Mouse (Mus musculus) small intestine, adult 2 months (tissue): Measurements from ENCODE around the gene Gla.

Experiments
- CTCF ChIP-seq: fragments of 200-500 bp; IDR thresholded peaks from 2 replicates; pipeline ENCODE4 v1.5.1; 2012; ENCODE audit warnings: low read depth, mild to moderate bottlenecking, control low read depth, inconsistent platforms, low read length, moderate library complexity, mixed read lengths; ENCODE audit not compliant: insufficient replicate concordance, insufficient read length; ENCODE audit errors: extremely low read depth
- POLR2A ChIP-seq: fragments of 200-500 bp; IDR thresholded peaks from 2 replicates; pipeline ENCODE4 v1.6.1; 2012; ENCODE audit warnings: low read depth, mild to moderate bottlenecking, control low read depth, inconsistent platforms, low read length, moderate library complexity

DNA sequence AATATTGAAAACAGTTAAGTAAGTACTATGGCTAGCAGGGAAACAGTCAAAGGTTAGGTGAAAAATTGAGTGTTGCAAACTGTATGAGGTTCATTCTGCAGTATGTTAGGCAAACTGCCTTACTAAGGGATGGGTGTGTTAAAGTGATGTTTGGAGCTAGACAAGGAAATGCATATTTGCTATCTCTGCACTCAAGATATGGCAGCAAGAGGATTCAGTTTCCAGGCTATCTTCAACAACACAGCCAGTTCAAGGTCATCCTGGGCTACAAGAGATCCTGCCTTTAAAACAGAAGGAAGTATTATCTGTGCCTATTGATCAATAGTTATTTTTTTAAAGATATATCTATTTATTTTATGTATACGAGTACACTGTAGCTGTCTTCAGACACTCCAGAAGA lies 45.4 kb upstream of the Gla start:
- TF ChIP-seq POLR2A (no peak), CTCF (no peak)
